Mouse (Mus musculus): ENCODE results near the gene Hdac4. TPM values are rescaled to one million over a fixed set of nuclear protein-coding genes. Genes with fewer than 3 reads are reported as not detected.

Gene Hdac4
- polyA plus RNA-seq, 1 experiment from 2014 or later, result 6.4 TPM

GRCm38 (mm10) chr1:92175266-92175665 is 20.2 kb downstream of the Hdac4 start:
- Histone ChIP-seq H3K4me1 (peaks cover 33% of the 10 kb centered on the region), H3K4me2 (no peak overlapping the region), H3K9me3 (replicated peaks) (no peaks in the 10 kb centered on the region), H3K27me3 (replicated peaks) (no peaks in the 10 kb centered on the region), H3K4me3 (no peak overlapping the region), H3K27ac (no peak overlapping the region), H3K36me3 (no peaks in the 10 kb centered on the region), H3K9ac (no peak overlapping the region)
- no peak for ATAC-seq
- 76% methylated on average over 6 of the region's 6 CpGs for WGBS (ENCODE audit: insufficient replicate concordance)

GRCm38 (mm10) chr1:92174898-92175255 is 20.6 kb downstream of the Hdac4 start:
- H3K9me3 ChIP-seq (replicated peaks), result no peaks in the 10 kb centered on the region
- H3K27me3 ChIP-seq (replicated peaks), result no peaks in the 10 kb centered on the region
- no peak overlapping the region for H3K9ac ChIP-seq
- WGBS (ENCODE audit: insufficient replicate concordance), result 76% methylated on average over 5 of the region's 5 CpGs
- H3K27ac ChIP-seq, result no peak overlapping the region
- no peaks in the 10 kb centered on the region for H3K36me3 ChIP-seq
- H3K4me3 ChIP-seq, result no peak overlapping the region
- no peak overlapping the region for H3K4me2 ChIP-seq
- H3K4me1 ChIP-seq, result peaks cover 33% of the 10 kb centered on the region
- ATAC-seq, result no peak

GRCm38 (mm10) chr1:92174251-92174897 is 21.1 kb downstream of the Hdac4 start:
- H3K4me1 ChIP-seq, result peaks cover 31% of the 10 kb centered on the region
- no peak overlapping the region for H3K27ac ChIP-seq
- 76% methylated on average over 3 of the region's 3 CpGs for WGBS (ENCODE audit: insufficient replicate concordance)
- no peak overlapping the region for H3K4me2 ChIP-seq
- H3K27me3 ChIP-seq (replicated peaks), result no peaks in the 10 kb centered on the region
- H3K9me3 ChIP-seq (replicated peaks), result no peaks in the 10 kb centered on the region
- H3K4me3 ChIP-seq, result no peak overlapping the region
- no peak overlapping the region for H3K9ac ChIP-seq
- no peaks in the 10 kb centered on the region for H3K36me3 ChIP-seq
- no peak for ATAC-seq

GRCm38 (mm10) chr1:92170616-92171235 is 24.8 kb downstream of the Hdac4 start:
- H3K4me2 ChIP-seq, result no peak overlapping the region
- H3K4me1 ChIP-seq, result peaks cover 19% of the 10 kb centered on the region; the same call in 1 of the 2 replicates
- H3K36me3 ChIP-seq, result no peaks in the 10 kb centered on the region
- ATAC-seq, result no peak
- no peak overlapping the region for H3K4me3 ChIP-seq
- H3K27me3 ChIP-seq (replicated peaks), result no peaks in the 10 kb centered on the region
- WGBS (ENCODE audit: insufficient replicate concordance), result 70% methylated on average over 5 of the region's 5 CpGs
- no peak overlapping the region for H3K27ac ChIP-seq
- H3K9ac ChIP-seq, result no peak overlapping the region
- H3K9me3 ChIP-seq (replicated peaks), result no peaks in the 10 kb centered on the region

- no peaks in the 10 kb centered on the region for H3K27me3 ChIP-seq (replicated peaks)
- no peak overlapping the region for H3K4me3 ChIP-seq
- no peak for ATAC-seq
- no peak overlapping the region for H3K9ac ChIP-seq
- H3K9me3 ChIP-seq (replicated peaks), result no peaks in the 10 kb centered on the region
- H3K4me2 ChIP-seq, result no peak overlapping the region
- H3K27ac ChIP-seq, result no peak overlapping the region
- H3K4me1 ChIP-seq, result peaks cover 19% of the 10 kb centered on the region; the same call in 1 of the 2 replicates
- no peaks in the 10 kb centered on the region for H3K36me3 ChIP-seq
Observed at GRCm38 (mm10) chr1:92169776-92170055, 25.8 kb downstream of the Hdac4 start.

GRCm38 (mm10) chr1:92168900-92169775 is 26.4 kb downstream of the Hdac4 start:
- no peak for ATAC-seq

GRCm38 (mm10) chr1:92163932-92164331 is 31.6 kb downstream of the Hdac4 start:
- Histone ChIP-seq H3K27me3 (replicated peaks) (no peaks in the 10 kb centered on the region), H3K4me3 (no peak overlapping the region), H3K9me3 (replicated peaks) (no peaks in the 10 kb centered on the region), H3K27ac (no peak overlapping the region), H3K4me2 (no peak overlapping the region), H3K36me3 (no peaks in the 10 kb centered on the region), H3K4me1 (peaks cover 25% of the 10 kb centered on the region), H3K9ac (no peak overlapping the region)
- no peak for ATAC-seq
- 94% methylated on average over 1 of the region's 1 CpGs for WGBS (ENCODE audit: insufficient replicate concordance)

More at GRCm38 (mm10) chr1:92168900-92169775, 26.4 kb downstream of the Hdac4 start:
- Histone ChIP-seq H3K36me3 (no peaks in the 10 kb centered on the region), H3K27ac (no peak overlapping the region), H3K4me2 (no peak overlapping the region), H3K9me3 (replicated peaks) (no peaks in the 10 kb centered on the region), H3K4me1 (peaks cover 19% of the 10 kb centered on the region; the same call in 1 of the 2 replicates), H3K4me3 (no peak overlapping the region), H3K27me3 (replicated peaks) (no peaks in the 10 kb centered on the region), H3K9ac (no peak overlapping the region)
- WGBS (ENCODE audit: insufficient replicate concordance), result 71% methylated on average over 4 of the region's 4 CpGs

- Histone ChIP-seq H3K36me3 (no peaks in the 10 kb centered on the region), H3K4me2 (no peak overlapping the region), H3K27me3 (replicated peaks) (no peaks in the 10 kb centered on the region), H3K4me3 (no peak overlapping the region), H3K27ac (no peak overlapping the region), H3K9ac (no peak overlapping the region), H3K9me3 (replicated peaks) (no peaks in the 10 kb centered on the region), H3K4me1 (peaks cover 15% of the 10 kb centered on the region)
- 33% methylated on average over 4 of the region's 4 CpGs for WGBS (ENCODE audit: insufficient replicate concordance)
- no peak for ATAC-seq
Observed at GRCm38 (mm10) chr1:92159804-92160203, 35.7 kb downstream of the Hdac4 start.

- WGBS (ENCODE audit: insufficient replicate concordance), result 64% methylated on average over 1 of the region's 1 CpGs
- ATAC-seq, result no peak
- Histone ChIP-seq H3K4me3 (no peak overlapping the region), H3K36me3 (peaks cover 8% of the 10 kb centered on the region), H3K9me3 (replicated peaks) (no peaks in the 10 kb centered on the region), H3K27ac (no peak overlapping the region), H3K27me3 (replicated peaks) (no peaks in the 10 kb centered on the region), H3K9ac (no peak overlapping the region), H3K4me1 (peaks cover 12% of the 10 kb centered on the region), H3K4me2 (no peak overlapping the region)
Observed at GRCm38 (mm10) chr1:92150201-92150600, 45.3 kb downstream of the Hdac4 start.

GRCm38 (mm10) chr1:92148527-92148926 is 47.0 kb downstream of the Hdac4 start:
- no peak overlapping the region for H3K4me2 ChIP-seq
- no peak overlapping the region for H3K9ac ChIP-seq
- no peak for ATAC-seq
- 85% methylated on average over 1 of the region's 1 CpGs for WGBS (ENCODE audit: insufficient replicate concordance)
- H3K9me3 ChIP-seq (replicated peaks), result no peaks in the 10 kb centered on the region
- H3K4me3 ChIP-seq, result no peak overlapping the region
- H3K27ac ChIP-seq, result no peak overlapping the region
- H3K36me3 ChIP-seq, result peaks cover 11% of the 10 kb centered on the region
- H3K27me3 ChIP-seq (replicated peaks), result no peaks in the 10 kb centered on the region
- peaks cover 12% of the 10 kb centered on the region for H3K4me1 ChIP-seq

- Histone ChIP-seq H3K9me3 (replicated peaks) (no peaks in the 10 kb centered on the region), H3K36me3 (peaks cover 11% of the 10 kb centered on the region), H3K27ac (no peak overlapping the region), H3K4me1 (peaks cover 16% of the 10 kb centered on the region), H3K27me3 (replicated peaks) (no peaks in the 10 kb centered on the region), H3K9ac (no peak overlapping the region), H3K4me2 (no peak overlapping the region), H3K4me3 (no peak overlapping the region)
- no peak for ATAC-seq
- WGBS (ENCODE audit: insufficient replicate concordance), result 76% methylated on average over 6 of the region's 6 CpGs
Observed at GRCm38 (mm10) chr1:92144868-92145534, 50.5 kb downstream of the Hdac4 start.

Measured in liver, embryonic 12.5 days (tissue).